Mouse (Mus musculus) lung, adult 18-20 months (tissue): Measurements from ENCODE around the gene Mtm1.
A peak's percentile ranks its signal among the peaks of the same experiment; 100 is the strongest.
"Not testable (repeated sequence)": the region's sequence is repeated elsewhere in the genome, so short reads cannot be mapped to it uniquely, and the experiment has no call there.

Experiments used
- DNase-seq, 2 experiments: peaks; one replicate each; pipeline ENCODE4 v3.0.0; 2022; ENCODE audit warnings: mixed read lengths in 2 of 2

The Mtm1 gene

DNA sequence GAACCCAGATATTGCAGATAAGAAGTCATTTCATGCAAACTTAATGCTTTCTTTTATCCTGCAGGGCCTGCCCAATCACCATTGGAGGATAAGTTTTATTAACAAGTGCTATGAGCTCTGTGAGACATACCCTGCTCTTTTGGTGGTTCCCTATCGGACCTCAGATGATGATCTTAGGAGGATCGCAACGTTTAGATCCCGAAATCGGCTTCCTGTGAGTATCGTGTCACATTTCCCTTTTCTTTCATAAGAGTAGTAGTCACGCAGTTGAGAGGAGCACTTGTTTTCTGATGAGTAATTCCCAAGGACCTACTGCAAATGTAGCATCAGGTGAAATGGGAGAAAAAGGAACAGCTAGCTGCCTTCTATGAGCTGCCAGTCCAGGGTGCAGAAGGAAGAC, 76.5 kb downstream of the Mtm1 start:
- no peak for DNase-seq

DNA sequence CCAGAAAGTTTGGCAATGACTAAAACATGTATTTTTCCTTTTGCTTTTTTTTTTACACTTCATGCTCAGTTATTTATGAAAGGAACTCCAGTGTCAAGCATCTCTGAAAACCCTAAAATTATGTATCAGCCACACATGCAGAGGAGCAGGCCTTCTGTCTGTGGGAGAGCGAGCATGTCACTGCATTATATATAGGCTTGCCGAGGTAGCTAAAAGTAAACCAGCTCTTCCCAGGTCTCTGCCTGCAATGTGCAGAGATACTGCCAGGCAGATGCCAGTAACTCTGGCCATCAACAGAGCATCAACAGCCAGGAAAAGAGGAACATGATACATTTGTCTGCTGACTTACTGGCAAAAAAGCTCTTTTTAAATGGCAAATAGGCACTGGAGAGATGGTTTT, 83.6 kb downstream of the Mtm1 start:
- no peak for DNase-seq

DNA sequence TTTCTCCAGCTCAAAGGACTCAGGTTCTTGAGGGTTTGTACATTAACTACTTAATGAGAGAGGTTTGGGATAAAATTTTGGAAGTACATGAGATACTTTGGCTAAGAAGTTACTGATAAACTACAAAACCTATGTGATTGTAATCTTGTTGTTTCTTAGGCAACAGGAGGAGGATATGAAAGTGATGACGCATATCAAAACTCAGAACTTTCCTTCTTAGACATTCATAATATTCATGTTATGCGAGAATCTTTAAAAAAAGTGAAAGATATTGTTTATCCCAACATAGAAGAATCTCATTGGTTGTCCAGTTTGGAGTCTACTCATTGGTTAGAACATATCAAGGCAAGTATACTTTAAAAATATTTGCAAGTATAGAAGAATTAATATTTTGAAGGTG, 85.4 kb downstream of the Mtm1 start:
- no peak for DNase-seq

DNA sequence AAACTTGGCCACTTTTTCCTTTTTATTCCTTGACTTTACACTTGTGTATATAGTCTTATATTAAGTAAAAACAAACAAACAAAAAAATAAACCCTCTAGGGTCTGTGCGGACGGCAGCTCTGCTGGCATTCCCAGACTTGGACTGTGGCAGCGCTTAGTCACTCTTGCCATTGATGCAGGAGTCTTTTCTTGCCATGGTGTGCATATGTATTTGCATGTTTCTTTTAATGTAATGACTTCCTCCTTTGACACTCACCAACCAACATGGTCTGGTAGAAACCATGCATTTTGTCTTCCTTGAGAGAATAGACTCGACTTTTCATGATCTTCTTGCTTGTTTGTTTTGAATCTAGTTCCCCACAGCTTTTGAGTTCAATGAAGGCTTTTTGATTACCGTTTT, 91.6 kb downstream of the Mtm1 start:
- DNase-seq: no peak

DNA sequence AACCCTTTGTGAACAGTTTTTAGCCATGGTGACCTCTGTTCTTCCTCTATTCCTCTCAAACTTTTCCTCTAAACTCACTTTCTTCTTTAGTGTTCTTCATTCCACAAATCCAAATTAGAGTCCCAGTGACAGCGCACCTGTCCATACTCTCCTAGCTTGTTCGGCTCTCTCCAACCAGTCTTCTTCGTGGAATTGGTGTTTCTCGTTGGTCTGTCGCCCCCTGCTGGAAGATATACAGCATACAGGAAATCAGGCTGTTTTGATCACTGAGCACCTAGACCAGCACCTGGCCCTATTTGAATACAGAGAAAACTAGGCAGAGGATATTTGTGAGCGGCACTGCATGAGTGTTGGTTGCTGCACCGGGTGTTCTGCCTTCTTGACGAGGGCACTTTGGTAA, 100.7 kb downstream of the Mtm1 start:
- peak; percentile 36 to 41 for DNase-seq

DNA sequence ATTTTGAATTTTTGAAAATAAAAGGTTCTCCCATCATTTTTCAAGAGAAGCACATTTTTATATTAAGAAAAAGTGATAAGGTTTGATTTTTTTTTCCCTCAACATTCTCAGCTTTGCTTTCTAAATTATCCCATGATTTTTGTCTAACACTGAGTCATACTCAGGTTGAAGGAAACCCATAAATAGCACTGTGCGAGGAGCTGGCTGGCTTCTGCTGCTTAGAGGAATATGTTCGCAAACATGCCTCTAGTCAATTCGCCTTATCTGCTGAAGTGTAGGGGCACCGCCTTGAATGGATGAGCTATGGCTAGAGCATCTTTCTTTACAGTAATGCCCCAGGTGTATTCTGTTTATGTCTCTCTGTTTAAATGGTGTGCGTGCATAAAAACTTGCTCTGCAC, 103.8 kb downstream of the Mtm1 start:
- DNase-seq: no peak

DNA sequence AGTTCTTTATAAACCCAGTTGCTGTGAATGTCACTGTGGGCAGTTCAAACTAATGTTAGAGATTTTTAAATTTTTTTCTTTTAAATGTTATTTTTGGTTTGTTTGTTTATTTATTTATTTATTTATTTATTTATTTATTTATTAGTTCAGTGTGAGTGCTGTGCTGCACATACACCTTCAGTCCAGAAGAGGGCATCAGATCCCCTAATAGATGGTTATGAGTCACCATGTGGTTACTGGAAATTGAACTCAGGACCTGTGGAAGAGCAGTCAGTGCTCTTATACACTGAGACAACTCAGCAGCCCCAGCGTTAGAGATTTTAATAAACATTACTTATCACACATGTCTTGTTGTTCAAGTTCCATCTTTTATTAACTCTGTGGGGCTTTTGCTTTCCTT, 141.5 kb downstream of the Mtm1 start:
- no peak for DNase-seq

DNA sequence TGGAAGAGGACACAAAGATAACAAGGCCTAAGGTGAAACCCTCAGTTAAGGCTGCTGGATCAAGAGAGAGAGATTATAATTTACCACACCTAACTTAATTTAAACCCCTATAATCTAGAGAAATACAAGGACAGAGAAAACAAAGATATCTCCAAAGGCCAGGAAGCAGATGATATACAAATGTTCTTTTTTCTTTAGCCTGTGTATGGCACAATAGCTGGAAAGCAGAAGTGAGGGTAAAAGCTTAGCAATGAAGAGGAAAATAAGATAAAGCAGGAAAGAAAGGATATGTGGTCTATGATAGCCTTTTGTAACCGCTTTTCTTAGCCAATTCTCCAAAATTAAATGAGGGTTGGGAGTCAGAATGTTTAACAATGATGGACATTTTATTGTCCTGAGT, 144.8 kb downstream of the Mtm1 start:
- no peak for DNase-seq

DNA sequence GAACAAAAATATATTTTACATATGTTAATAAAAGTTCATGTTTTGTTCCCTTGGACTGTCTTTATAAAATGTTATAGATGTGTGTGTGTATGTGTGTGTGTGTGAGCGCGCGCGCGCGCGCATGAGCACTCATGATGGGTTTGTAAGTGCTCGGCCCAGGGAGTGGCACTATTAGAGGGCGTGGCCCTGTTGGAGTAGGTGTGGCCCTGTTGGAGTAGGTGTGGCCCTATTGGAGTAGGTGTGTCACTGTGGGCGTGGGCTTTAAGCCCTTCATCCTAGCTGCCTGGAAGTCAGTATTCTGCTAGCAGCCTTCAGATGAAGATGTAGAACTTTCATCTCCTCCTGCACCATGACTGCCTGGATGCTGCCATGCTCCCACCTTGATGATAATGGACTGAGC, 151.2 kb downstream of the Mtm1 start:
- DNase-seq: not testable (repeated sequence)

DNA sequence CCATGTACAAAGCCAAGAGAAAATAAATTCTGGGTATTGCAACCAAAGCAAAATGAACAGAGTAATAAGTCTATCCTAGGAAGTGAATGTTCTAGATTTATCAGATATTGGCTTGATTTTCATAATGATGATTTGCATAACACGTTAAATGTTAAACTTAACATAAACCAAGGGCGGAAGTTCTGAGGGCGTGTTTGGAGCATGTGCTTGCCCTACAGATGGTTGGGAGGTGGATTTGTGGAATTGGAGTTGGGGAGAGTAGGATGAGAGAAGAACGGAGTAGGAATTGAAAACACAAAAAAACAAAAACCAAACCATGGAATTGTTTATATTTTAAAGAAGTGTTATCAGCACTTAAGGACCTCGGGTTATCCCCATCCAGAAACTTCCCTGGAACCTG, 153.5 kb downstream of the Mtm1 start:
- DNase-seq: no peak

DNA sequence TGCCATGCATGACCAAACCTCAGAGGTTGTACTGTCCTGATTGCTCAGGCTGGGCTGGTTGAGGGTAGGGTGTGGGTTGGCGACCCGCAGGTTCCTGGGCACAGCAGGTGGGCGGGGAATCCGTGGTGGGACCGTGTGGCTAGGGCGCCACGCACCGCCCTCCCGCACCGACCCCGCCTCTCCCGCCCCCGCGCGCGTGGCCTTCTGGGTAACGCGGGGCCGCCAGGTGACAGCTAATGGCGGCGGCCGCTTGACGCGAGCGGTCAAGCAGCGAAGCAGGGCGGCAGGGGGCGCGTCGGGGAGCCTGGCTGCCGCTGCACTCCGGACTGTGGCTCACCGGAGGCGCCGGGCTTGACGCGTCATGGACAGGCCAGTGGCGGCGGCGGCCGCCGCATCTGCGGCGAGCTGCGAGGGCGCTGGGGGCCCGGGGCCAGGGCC, 154.0 kb downstream of the Mtm1 start, which contains the start of gene Mtmr1:
Gene Mtmr1 (plus strand): TSS at position 207 of the 438 bp plus-strand sequence.
- DNase-seq: peak; percentile 83 to 86

DNA sequence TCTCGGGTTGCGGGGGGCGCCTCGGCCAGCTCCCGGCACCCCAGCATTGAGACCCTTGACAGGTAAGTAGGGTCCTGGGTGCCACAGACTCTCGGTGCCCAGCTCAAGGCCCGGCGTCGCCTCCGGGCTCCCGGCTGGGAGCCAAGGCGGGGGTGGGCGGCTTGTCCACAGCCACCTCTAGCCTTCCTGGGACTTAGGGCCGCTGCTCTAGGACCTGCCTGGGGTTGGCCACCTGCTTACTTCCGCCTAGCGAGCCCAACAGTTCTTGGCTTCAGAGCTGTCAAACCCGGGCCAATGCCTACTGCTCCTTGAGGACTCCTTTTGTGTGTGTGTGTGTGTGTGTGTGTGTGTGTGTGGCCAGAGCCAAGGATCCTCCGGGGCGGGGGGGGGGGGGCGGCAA, 154.4 kb downstream of the Mtm1 start:
- peak; percentile 15 to 25 for DNase-seq
